Mouse (Mus musculus): ENCODE results near the gene Slxl1. TPM values are rescaled to one million over a fixed set of nuclear protein-coding genes. Genes with fewer than 3 reads are reported as not detected.

Slxl1 gene
- polyA plus RNA-seq (2012; rRNA removed): not detected in 2 replicates

DNA sequence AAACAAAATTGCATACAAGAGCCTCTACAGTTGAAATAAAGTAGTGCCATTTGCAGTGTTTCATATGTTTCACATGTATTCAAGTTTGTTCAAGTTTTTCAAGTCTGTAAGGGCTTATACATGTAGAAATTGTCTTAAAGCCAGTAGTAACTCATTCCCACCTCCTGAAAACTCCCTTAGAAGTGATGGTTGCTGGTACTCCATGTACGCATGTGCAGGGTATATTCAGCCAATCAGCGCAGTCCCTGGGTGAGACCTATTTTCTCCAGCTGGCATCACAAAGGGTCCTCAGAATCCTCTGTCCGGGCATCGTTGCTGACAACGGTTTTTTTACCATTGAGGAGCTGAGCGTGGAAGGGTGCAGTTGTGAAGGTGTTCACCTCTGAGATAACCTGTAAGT is at the start of gene Slxl1:
Gene Slxl1, plus strand, starts transcription at position 301 of the 400 bp plus-strand sequence.

